Mouse (Mus musculus) ES-E14 (cell line): ENCODE data around the gene C130079G13Rik. TPM values are rescaled to one million over a fixed set of nuclear protein-coding genes. Genes with fewer than 3 reads are reported as not detected.

Experiments
- DNase-seq: peaks from one replicate; pipeline ENCODE4 v3.0.0-alpha.2; 2013; ENCODE audit warnings: low read depth, low spot score
- H3K27ac ChIP-seq: 2 replicates; pipeline ENCODE4 v1.5.1; 2012; ENCODE audit warnings: low read depth, mild to moderate bottlenecking, low read length, moderate library complexity, mixed read lengths; ENCODE audit not compliant: poor library complexity, insufficient read depth, severe bottlenecking
- H3K36me3 ChIP-seq: 2 replicates; pipeline ENCODE4 v1.6.1; 2012; ENCODE audit warnings: mild to moderate bottlenecking, low read length, moderate library complexity, mixed read lengths; ENCODE audit not compliant: control insufficient read depth, poor library complexity, insufficient read depth, severe bottlenecking
- H3K4me1 ChIP-seq, 2 experiments: fragments of 150-350 bp in 1 of 2; sonication (generic) in 1 of 2; 2 replicates each; pipeline ENCODE4 v1.6.1; 2012; ENCODE audit warnings: low read length in 2 of 2, mild to moderate bottlenecking in 1 of 2, mixed read lengths in 1 of 2; ENCODE audit not compliant: control insufficient read depth in 2 of 2, insufficient read depth in 2 of 2, poor library complexity in 1 of 2
- H3K4me3 ChIP-seq, 2 experiments: fragments of 150-350 bp in 1 of 2; sonication (generic) in 1 of 2; 2 replicates each; pipeline ENCODE4 v1.5.1; 2012; ENCODE audit warnings: low read length in 2 of 2, low read depth in 1 of 2, mild to moderate bottlenecking in 1 of 2, mixed read lengths in 1 of 2; ENCODE audit not compliant: insufficient read depth in 1 of 2, poor library complexity in 1 of 2, severe bottlenecking in 1 of 2
- H3K9ac ChIP-seq: 2 replicates; pipeline ENCODE4 v1.6.1; 2012; ENCODE audit warnings: low read depth, mild to moderate bottlenecking, low read length, mixed read lengths; ENCODE audit not compliant: poor library complexity, insufficient read depth, severe bottlenecking
- H3K9me3 ChIP-seq: fragments of 150-350 bp; sonication (generic); 2 replicates; pipeline ENCODE4 v1.6.1; 2012; ENCODE audit warnings: low read depth, mild to moderate bottlenecking, low read length; ENCODE audit not compliant: control insufficient read depth, insufficient read depth
- CHD2 ChIP-seq: IDR thresholded peaks from 2 replicates; pipeline ENCODE4 v1.6.1; 2014; ENCODE audit warnings: mild to moderate bottlenecking, low read depth, low read length, inconsistent platforms
- HCFC1 ChIP-seq: IDR thresholded peaks from 2 replicates; pipeline ENCODE4 v1.6.1; 2012; ENCODE audit warnings: low read length, inconsistent platforms, borderline replicate concordance; ENCODE audit not compliant: insufficient read depth
- MAFK ChIP-seq: IDR thresholded peaks from 2 replicates; pipeline ENCODE4 v1.6.1; 2014; ENCODE audit warnings: mild to moderate bottlenecking, low read depth, low read length, inconsistent platforms; ENCODE audit not compliant: insufficient read depth
- ZC3H11A ChIP-seq: IDR thresholded peaks from 2 replicates; pipeline ENCODE4 v1.6.1; 2012; ENCODE audit warnings: low read depth, mild to moderate bottlenecking, inconsistent platforms, low read length, borderline replicate concordance
- ZNF384 ChIP-seq: IDR thresholded peaks from 2 replicates; pipeline ENCODE4 v1.6.1; 2012; ENCODE audit warnings: low read depth, low read length, inconsistent platforms
- in situ Hi-C, 2 experiments: fragments of 600-800 bp; cut with MboI; formaldehyde crosslinking; loops; one replicate each; pipeline ENCODE4 v1.15.1; 2025; ENCODE audit warnings: low sequenced_read_pairs in 2 of 2, inconsistent platforms in 1 of 2; ENCODE audit not compliant: unreplicated experiment in 2 of 2
- total RNA-seq: library from RNA; depleted of rRNA; stranded (reverse); fragments of 300-350 nt; gene quantifications from 2 replicates; pipeline ENCODE4 v1.2.3, GENCODE M21; 2012; rRNA removed

C130079G13Rik gene
- total RNA-seq, 1 experiment = not detected

DNA sequence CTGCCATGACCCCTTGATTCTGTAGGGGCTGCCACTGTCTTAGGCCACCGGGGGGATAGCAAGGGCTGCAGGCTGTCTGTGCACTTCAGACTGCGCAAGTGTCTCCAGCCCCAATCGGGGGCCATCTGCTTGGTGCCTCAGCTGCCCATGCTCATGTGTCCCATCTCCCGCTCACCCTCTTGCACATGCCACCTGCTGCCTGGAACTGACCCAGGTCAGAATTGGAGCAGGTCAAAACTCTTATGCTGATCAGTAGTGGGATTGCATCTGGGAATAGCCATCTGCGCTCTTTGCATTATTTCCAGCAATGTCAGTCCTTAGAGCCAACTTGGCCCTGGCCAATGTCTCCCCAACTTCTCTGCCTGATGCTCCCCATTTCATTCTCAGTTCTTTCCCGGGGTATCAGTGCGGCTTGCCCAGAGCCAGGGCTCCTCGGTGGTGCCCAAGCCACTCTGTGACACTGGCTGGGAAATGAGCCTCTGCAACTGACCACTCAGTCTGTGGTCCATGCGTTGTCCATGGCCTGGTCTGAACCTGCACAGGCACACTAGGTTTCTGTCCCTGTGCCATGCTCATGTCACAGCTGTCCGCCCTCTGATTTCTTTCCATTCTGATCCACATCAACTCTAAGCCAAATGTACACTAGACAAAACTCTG, 22.4 kb downstream of the C130079G13Rik start:
- TF ChIP-seq HCFC1 (no peak), CHD2 (no peak), ZNF384 (no peak), ZC3H11A (no peak), MAFK (no peak)
- no peak overlapping the region for H3K27ac ChIP-seq
- no peaks in the 10 kb centered on the region for H3K9me3 ChIP-seq
- DNase-seq = no peak
- in situ Hi-C loops = no loop called here
- no peaks in the 10 kb centered on the region for H3K36me3 ChIP-seq
- no peak overlapping the region for H3K9ac ChIP-seq
- H3K4me3 ChIP-seq = no peak overlapping the region
- no peaks in the 10 kb centered on the region; a peak in 1 of 4 replicates for H3K4me1 ChIP-seq

GRCm38 (mm10) chr3:59970891-59971290, 45.9 kb downstream of the C130079G13Rik start:
- no peaks in the 10 kb centered on the region for H3K36me3 ChIP-seq
- no peak overlapping the region for H3K9ac ChIP-seq
- in situ Hi-C loops = no loop called here
- no peaks in the 10 kb centered on the region for H3K4me1 ChIP-seq
- TF ChIP-seq ZC3H11A (no peak), MAFK (no peak), CHD2 (no peak), HCFC1 (no peak), ZNF384 (no peak)
- DNase-seq = no peak
- no peaks in the 10 kb centered on the region for H3K9me3 ChIP-seq
- H3K27ac ChIP-seq = no peak overlapping the region
- H3K4me3 ChIP-seq = no peak overlapping the region

DNA sequence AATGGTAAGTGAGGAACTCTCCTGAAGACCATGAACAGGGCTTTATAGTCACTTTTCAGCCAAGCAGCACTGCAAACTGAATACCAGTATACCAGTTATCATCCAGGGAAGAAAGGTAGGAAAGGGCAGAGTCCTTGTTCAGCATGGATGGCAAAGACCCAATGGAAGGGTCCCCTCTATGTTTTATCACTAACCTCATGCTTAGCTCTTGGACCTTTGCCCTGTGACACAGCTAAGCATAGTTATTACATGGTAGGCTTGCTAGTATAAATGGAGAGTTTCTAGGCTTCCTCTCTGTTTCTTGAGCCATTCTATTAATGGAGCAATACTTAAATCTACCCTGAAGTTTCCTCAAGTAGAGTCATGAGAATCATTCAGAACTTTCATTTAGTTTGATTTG, 49.6 kb downstream of the C130079G13Rik start:
- no peaks in the 10 kb centered on the region for H3K9me3 ChIP-seq
- H3K4me1 ChIP-seq = no peaks in the 10 kb centered on the region
- H3K36me3 ChIP-seq = no peaks in the 10 kb centered on the region
- no peak overlapping the region for H3K4me3 ChIP-seq
- in situ Hi-C loops = no loop called here
- no peak overlapping the region for H3K27ac ChIP-seq
- no peak overlapping the region for H3K9ac ChIP-seq
- TF ChIP-seq HCFC1 (no peak), CHD2 (no peak), ZC3H11A (no peak), MAFK (no peak), ZNF384 (no peak)
- DNase-seq = no peak

Other genes starting within 250 kb of the C130079G13Rik start
- not detected in 2 replicates for gene Gm5538, start 195.4 kb upstream of the C130079G13Rik start, total RNA-seq
- not detected in 2 replicates for gene Gm8298, start 64.2 kb upstream of the C130079G13Rik start, total RNA-seq
- 0.21 TPM in 1 of 2 replicates, not detected in the other for gene Aadacl2, start 81.5 kb downstream of the C130079G13Rik start, total RNA-seq
- gene Aadac, start 100.5 kb downstream of the C130079G13Rik start, total RNA-seq = not detected in 2 replicates
- not detected in 2 replicates for gene Sucnr1, start 156.7 kb downstream of the C130079G13Rik start, total RNA-seq